Mouse (Mus musculus) hindbrain, embryonic 14.5 days (tissue): ENCODE data around the gene Gm5141. TPM values are rescaled to one million over a fixed set of nuclear protein-coding genes. Genes with fewer than 3 reads are reported as not detected.
"Not testable (repeated sequence)": the region's sequence is repeated elsewhere in the genome, so short reads cannot be mapped to it uniquely, and the experiment has no call there.

ENCODE experiments used
- ATAC-seq: fragments of 200-750 bp; cut with Nextera tagmentation; 2 replicates; pipeline ENCODE4 v1.8.0; 2017; ENCODE audit warnings: moderate number of reproducible peaks, mild to moderate bottlenecking, moderate TSS enrichment, moderate library complexity; ENCODE audit not compliant: low FRiP score
- DNase-seq: peaks from one replicate; pipeline ENCODE4 v3.0.0-alpha.2; 2015; ENCODE audit warnings: low spot score
- H3K27ac ChIP-seq: fragments of 300-500 bp; sonication (generic); 2 replicates; pipeline ENCODE4 v1.5.1; 2014; ENCODE audit warnings: mild to moderate bottlenecking, moderate library complexity
- H3K27me3 ChIP-seq: fragments of 300-500 bp; sonication (generic); 2 replicates; pipeline ENCODE4 v1.6.1; 2014; ENCODE audit warnings: mild to moderate bottlenecking, low read length, mixed read lengths; ENCODE audit not compliant: control insufficient read depth, insufficient read depth
- H3K36me3 ChIP-seq: fragments of 300-500 bp; sonication (generic); replicated peaks from 2 replicates; pipeline ENCODE4 v1.6.1; 2014; ENCODE audit not compliant: control insufficient read depth, insufficient read depth
- H3K4me1 ChIP-seq: fragments of 300-500 bp; sonication (generic); replicated peaks from 2 replicates; pipeline ENCODE4 v1.6.1; 2014; ENCODE audit warnings: antibody characterized with exemption, low read length, mixed read lengths; ENCODE audit not compliant: control insufficient read depth, insufficient read depth
- H3K4me2 ChIP-seq: fragments of 300-500 bp; sonication (generic); replicated peaks from 2 replicates; pipeline ENCODE4 v1.6.1; 2014; ENCODE audit warnings: mild to moderate bottlenecking, moderate library complexity
- H3K4me3 ChIP-seq: fragments of 300-500 bp; sonication (generic); replicated peaks from 2 replicates; pipeline ENCODE4 v1.5.1; 2014; ENCODE audit warnings: mild to moderate bottlenecking, low read length
- H3K9ac ChIP-seq: fragments of 300-500 bp; sonication (generic); 2 replicates; pipeline ENCODE4 v1.6.1; 2014
- H3K9me3 ChIP-seq: fragments of 300-500 bp; sonication (generic); 2 replicates; pipeline ENCODE4 v1.6.1; 2016; ENCODE audit warnings: low read length; ENCODE audit not compliant: control insufficient read depth
- WGBS: fragments of 180-500 bp; shearing (Covaris S2); extraction: QIAGEN DNeasy Blood & Tissue Kit; methylation state at CpG from one replicate; pipeline ENCODE4 v1.1.7; 2014; 5-methylcytosine and 5-hydroxymethylcytosine counted together
- polyA plus RNA-seq: library from polyadenylated mRNA; unstranded; fragments of >200 nt; fragmentation: Nextera tagmentation; extraction: Ambion mirVana; gene quantifications from 2 replicates; pipeline ENCODE4 v1.2.1, GENCODE M21; 2014

Gm5141 gene
- 8.2 and 10.5 TPM in 2 replicates for polyA plus RNA-seq

- H3K27ac ChIP-seq, result 0 out of 2 replicates have a peak within 1 kb of the TSS, but pooled peaks have one; percentile 12
- peak; percentile 100 for ATAC-seq
- WGBS, result 5% methylated on average over 20 of the region's 23 CpGs
These were observed at the start of gene Gm5141 for GRCm38 (mm10) chr13:62785199-62786134. Gm5141 (minus strand) TSS chr13:62785808.

GRCm38 (mm10) chr13:62833341-62833740, 47.7 kb upstream of the Gm5141 start:
- H3K36me3 ChIP-seq, result no peaks in the 10 kb centered on the region
- no peak overlapping the region for H3K4me3 ChIP-seq
- no peak overlapping the region for H3K4me2 ChIP-seq
- no peaks in the 10 kb centered on the region for H3K4me1 ChIP-seq
- H3K9me3 ChIP-seq, result no peaks in the 10 kb centered on the region
- H3K9ac ChIP-seq, result no peak overlapping the region
- ATAC-seq (no peak), DNase-seq (no peak)
- 40% methylated on average over 4 of the region's 4 CpGs for WGBS
- H3K27ac ChIP-seq, result no peak overlapping the region
- H3K27me3 ChIP-seq, result no peaks in the 10 kb centered on the region

More at GRCm38 (mm10) chr13:62785199-62786134, at the start of gene Gm5141:
- not testable (repeated sequence) for H3K4me1 ChIP-seq, H3K36me3 ChIP-seq, H3K27me3 ChIP-seq
- Histone ChIP-seq H3K4me2 (peak within 1 kb of the TSS; percentile 76), H3K9me3 (peaks cover 14% of the 10 kb centered on the region), H3K9ac (peak within 1 kb of the TSS; percentile 74), H3K4me3 (peak within 1 kb of the TSS; percentile 49)
- DNase-seq, result peak; percentile 55

- WGBS, result 86% methylated on average over 2 of the region's 2 CpGs
- ATAC-seq (no peak), DNase-seq (no peak)
- Histone ChIP-seq H3K4me3 (no peak overlapping the region), H3K27me3 (no peaks in the 10 kb centered on the region), H3K27ac (no peak overlapping the region), H3K9me3 (no peaks in the 10 kb centered on the region), H3K4me2 (no peak overlapping the region), H3K36me3 (no peaks in the 10 kb centered on the region), H3K9ac (no peak overlapping the region), H3K4me1 (no peaks in the 10 kb centered on the region)
These were observed 46.6 kb upstream of the Gm5141 start for GRCm38 (mm10) chr13:62832239-62832638.

GRCm38 (mm10) chr13:62815705-62816104, 30.1 kb upstream of the Gm5141 start:
- not testable (repeated sequence) for DNase-seq, H3K4me2 ChIP-seq, H3K36me3 ChIP-seq, H3K27ac ChIP-seq, H3K9ac ChIP-seq, H3K9me3 ChIP-seq, ATAC-seq, H3K4me3 ChIP-seq, H3K27me3 ChIP-seq, H3K4me1 ChIP-seq
- WGBS, result 87% methylated on average over 3 of the region's 3 CpGs

GRCm38 (mm10) chr13:62812713-62813112, 27.1 kb upstream of the Gm5141 start:
- no peaks in the 10 kb centered on the region for H3K4me1 ChIP-seq
- WGBS, result 10% methylated on average over 27 of the region's 32 CpGs
- H3K27ac ChIP-seq, result no peak overlapping the region
- peak overlapping the region; percentile 52 for H3K4me2 ChIP-seq
- H3K4me3 ChIP-seq, result peak overlapping the region; percentile 33
- ATAC-seq (no peak), DNase-seq (no peak)
- H3K27me3 ChIP-seq, result no peaks in the 10 kb centered on the region
- no peaks in the 10 kb centered on the region for H3K9me3 ChIP-seq
- no peaks in the 10 kb centered on the region for H3K36me3 ChIP-seq
- peak overlapping the region; percentile 36; the same call in 1 of the 2 replicates for H3K9ac ChIP-seq

GRCm38 (mm10) chr13:62807981-62808380, 22.4 kb upstream of the Gm5141 start:
- H3K9ac ChIP-seq, H3K36me3 ChIP-seq, DNase-seq, H3K4me2 ChIP-seq, ATAC-seq, H3K4me3 ChIP-seq, H3K27me3 ChIP-seq, H3K9me3 ChIP-seq, H3K4me1 ChIP-seq, H3K27ac ChIP-seq: not testable (repeated sequence)
- 91% methylated on average over 6 of the region's 6 CpGs for WGBS

- Histone ChIP-seq H3K9ac (peak overlapping the region; percentile 74; the same call in 1 of the 2 replicates), H3K4me2 (peak overlapping the region; percentile 76), H3K4me3 (peak overlapping the region; percentile 49)
- H3K4me1 ChIP-seq, H3K36me3 ChIP-seq, DNase-seq, H3K27me3 ChIP-seq, H3K27ac ChIP-seq, H3K9me3 ChIP-seq: not testable (repeated sequence)
- peak; percentile 13; the same call in 1 of the 2 replicates for ATAC-seq
- WGBS, result 35% methylated on average over 2 of the region's 2 CpGs
These were observed 506 bp upstream of the Gm5141 start for GRCm38 (mm10) chr13:62786135-62786493.

- not testable (repeated sequence) for H3K4me3 ChIP-seq, H3K4me2 ChIP-seq, H3K27ac ChIP-seq, H3K36me3 ChIP-seq, H3K27me3 ChIP-seq, H3K9ac ChIP-seq, H3K9me3 ChIP-seq, H3K4me1 ChIP-seq, ATAC-seq
- peak; percentile 44 for DNase-seq
- WGBS, result 73% methylated on average over 2 of the region's 2 CpGs
These were observed 21.8 kb downstream of the Gm5141 start for GRCm38 (mm10) chr13:62763806-62764205.

GRCm38 (mm10) chr13:62760432-62761415, 24.9 kb downstream of the Gm5141 start, which contains the start of gene Platr25:
Platr25 (minus strand) TSS chr13:62760709.
- not testable (repeated sequence) for H3K27ac ChIP-seq
- ATAC-seq, result peak; percentile 95
- WGBS, result 8% methylated on average over 20 of the region's 20 CpGs

More at GRCm38 (mm10) chr13:62760432-62761415, 24.9 kb downstream of the Gm5141 start, which contains the start of gene Platr25:
- H3K9me3 ChIP-seq, H3K27me3 ChIP-seq, H3K36me3 ChIP-seq, H3K4me1 ChIP-seq: not testable (repeated sequence)
- DNase-seq, result peak; percentile 73
- Histone ChIP-seq H3K4me3 (peak within 1 kb of the TSS; percentile 45), H3K4me2 (peak within 1 kb of the TSS; percentile 59), H3K9ac (peak within 1 kb of the TSS; percentile 64)
